Mouse (Mus musculus) embryo, embryonic 10 days (tissue): ENCODE results near the gene Sfmbt2.
A peak's percentile ranks its signal among the peaks of the same experiment; 100 is the strongest.

Experiments used
- DNase-seq: peaks from one replicate; pipeline ENCODE4 v3.0.0-alpha.2; 2015; ENCODE audit warnings: low spot score

Gene Sfmbt2

GRCm38 (mm10) chr2:10372776-10373507, 2.6 kb downstream of the Sfmbt2 start:
- DNase-seq = peak; percentile 40

GRCm38 (mm10) chr2:10373508-10374206, 3.3 kb downstream of the Sfmbt2 start:
- peak; percentile 35 for DNase-seq

GRCm38 (mm10) chr2:10374207-10375023, 4.1 kb downstream of the Sfmbt2 start:
- DNase-seq = peak; percentile 81

GRCm38 (mm10) chr2:10375024-10375372, 4.7 kb downstream of the Sfmbt2 start:
- peak; percentile 54 for DNase-seq

- no peak for DNase-seq
Observed at GRCm38 (mm10) chr2:10389988-10390387, 19.7 kb downstream of the Sfmbt2 start.

GRCm38 (mm10) chr2:10390791-10391190, 20.5 kb downstream of the Sfmbt2 start:
- DNase-seq = no peak

GRCm38 (mm10) chr2:10395143-10395542, 24.8 kb downstream of the Sfmbt2 start:
- no peak for DNase-seq

- no peak for DNase-seq
Observed at GRCm38 (mm10) chr2:10397790-10398189, 27.5 kb downstream of the Sfmbt2 start.

- DNase-seq = peak; percentile 71
Observed at GRCm38 (mm10) chr2:10406151-10406550, 35.8 kb downstream of the Sfmbt2 start.

GRCm38 (mm10) chr2:10409422-10409821, 39.1 kb downstream of the Sfmbt2 start:
- DNase-seq = no peak

- no peak for DNase-seq
Observed at GRCm38 (mm10) chr2:10410069-10410468, 39.8 kb downstream of the Sfmbt2 start.

GRCm38 (mm10) chr2:10420944-10421420, 50.7 kb downstream of the Sfmbt2 start:
- DNase-seq = no peak

- DNase-seq = no peak
Observed at GRCm38 (mm10) chr2:10437290-10437689, 67.0 kb downstream of the Sfmbt2 start.

GRCm38 (mm10) chr2:10441811-10442210, 71.5 kb downstream of the Sfmbt2 start:
- DNase-seq = no peak

GRCm38 (mm10) chr2:10453577-10453976, 83.3 kb downstream of the Sfmbt2 start:
- peak; percentile 14 for DNase-seq

GRCm38 (mm10) chr2:10458309-10458708, 88.0 kb downstream of the Sfmbt2 start:
- no peak for DNase-seq

- no peak for DNase-seq
Observed at GRCm38 (mm10) chr2:10516516-10516915, 146.2 kb downstream of the Sfmbt2 start.

GRCm38 (mm10) chr2:10521719-10522415, 151.6 kb downstream of the Sfmbt2 start:
- DNase-seq = no peak

- no peak for DNase-seq
Observed at GRCm38 (mm10) chr2:10525622-10526021, 155.3 kb downstream of the Sfmbt2 start.

GRCm38 (mm10) chr2:10541762-10542161, 171.5 kb downstream of the Sfmbt2 start:
- no peak for DNase-seq

GRCm38 (mm10) chr2:10542388-10542787, 172.1 kb downstream of the Sfmbt2 start:
- no peak for DNase-seq

- DNase-seq = no peak
Observed at GRCm38 (mm10) chr2:10558816-10559215, 188.5 kb downstream of the Sfmbt2 start.
